Mouse (Mus musculus) neural tube, embryonic 11.5 days (tissue): Measurements from ENCODE around the gene 2310033P09Rik. TPM values are rescaled to one million over a fixed set of nuclear protein-coding genes. Genes with fewer than 3 reads are reported as not detected.

Experiments
- ATAC-seq: fragments of 200-750 bp; cut with Nextera tagmentation; 2 replicates; pipeline ENCODE4 v1.8.0; 2017; ENCODE audit warnings: moderate number of reproducible peaks, mild to moderate bottlenecking, moderate TSS enrichment, moderate library complexity; ENCODE audit not compliant: insufficient read depth, low FRiP score, low TSS enrichment
- DNase-seq: peaks from one replicate; pipeline ENCODE4 v3.0.0-alpha.2; 2015; ENCODE audit warnings: low spot score
- H3K27ac ChIP-seq: fragments of 300-500 bp; sonication (generic); 2 replicates; pipeline ENCODE4 v1.5.1; 2014; ENCODE audit warnings: low read depth, mild to moderate bottlenecking, low read length
- H3K27me3 ChIP-seq: fragments of 300-500 bp; sonication (generic); 2 replicates; pipeline ENCODE4 v1.6.1; 2014; ENCODE audit warnings: mild to moderate bottlenecking, low read length, mixed read lengths; ENCODE audit not compliant: control insufficient read depth, insufficient read depth
- H3K36me3 ChIP-seq: fragments of 300-500 bp; sonication (generic); 2 replicates; pipeline ENCODE4 v1.6.1; 2014; ENCODE audit warnings: mild to moderate bottlenecking, low read length, moderate library complexity, mixed read lengths; ENCODE audit not compliant: control insufficient read depth, insufficient read depth
- H3K4me1 ChIP-seq: fragments of 300-500 bp; sonication (generic); 2 replicates; pipeline ENCODE4 v1.6.1; 2014; ENCODE audit warnings: low read length, mixed read lengths; ENCODE audit not compliant: control insufficient read depth, insufficient read depth
- H3K4me2 ChIP-seq: fragments of 300-500 bp; sonication (generic); 2 replicates; pipeline ENCODE4 v1.6.1; 2014; ENCODE audit warnings: low read depth, mild to moderate bottlenecking, moderate library complexity
- H3K4me3 ChIP-seq: fragments of 300-500 bp; sonication (generic); 2 replicates; pipeline ENCODE4 v1.5.1; 2014; ENCODE audit warnings: low read depth, low read length
- H3K9ac ChIP-seq: fragments of 300-500 bp; sonication (generic); 2 replicates; pipeline ENCODE4 v1.6.1; 2014; ENCODE audit warnings: mild to moderate bottlenecking, low read length
- H3K9me3 ChIP-seq: fragments of 300-500 bp; sonication (generic); 2 replicates; pipeline ENCODE4 v1.6.1; 2016; ENCODE audit warnings: low read length; ENCODE audit not compliant: control insufficient read depth
- WGBS: fragments of 180-500 bp; shearing (Covaris S2); extraction: QIAGEN DNeasy Blood & Tissue Kit; methylation state at CpG from one replicate; pipeline ENCODE4 v1.1.7; 2014; 5-methylcytosine and 5-hydroxymethylcytosine counted together
- polyA plus RNA-seq: library from polyadenylated mRNA; unstranded; fragments of >200 nt; fragmentation: Nextera tagmentation; extraction: Ambion mirVana; gene quantifications from 2 replicates; pipeline ENCODE4 v1.2.1, GENCODE M21; 2014

The 2310033P09Rik gene
- polyA plus RNA-seq, 1 experiment from 2014 or later = 31.0 TPM

DNA sequence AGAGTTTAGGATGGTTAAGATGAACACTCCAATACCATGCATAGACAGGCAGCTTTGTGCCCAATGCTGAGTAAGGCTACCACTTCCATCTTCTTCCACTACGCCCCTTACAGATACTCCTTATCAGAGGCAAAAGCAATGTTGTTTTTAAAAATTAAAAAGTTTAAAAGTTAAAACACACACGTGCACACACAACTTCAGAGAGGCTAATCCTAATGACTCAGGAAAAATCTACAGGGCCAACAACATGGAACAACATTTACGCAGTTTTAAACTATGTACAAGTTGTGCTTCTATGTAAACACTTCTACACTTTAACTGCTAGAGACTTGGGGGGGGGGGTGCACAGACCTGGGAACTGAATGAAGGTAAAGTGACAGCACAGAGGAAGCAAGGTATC, 15.9 kb downstream of the 2310033P09Rik start:
- ATAC-seq (no peak), DNase-seq (no peak)
- no peak overlapping the region for H3K4me2 ChIP-seq
- 92% methylated on average over 3 of the region's 3 CpGs for WGBS
- no peak overlapping the region for H3K9ac ChIP-seq
- peaks cover 19% of the 10 kb centered on the region for H3K4me1 ChIP-seq
- no peaks in the 10 kb centered on the region for H3K9me3 ChIP-seq
- H3K27me3 ChIP-seq = no peaks in the 10 kb centered on the region
- H3K27ac ChIP-seq = no peak overlapping the region
- no peak overlapping the region for H3K4me3 ChIP-seq
- H3K36me3 ChIP-seq = peaks cover 2% of the 10 kb centered on the region; the same call in 1 of the 2 replicates

DNA sequence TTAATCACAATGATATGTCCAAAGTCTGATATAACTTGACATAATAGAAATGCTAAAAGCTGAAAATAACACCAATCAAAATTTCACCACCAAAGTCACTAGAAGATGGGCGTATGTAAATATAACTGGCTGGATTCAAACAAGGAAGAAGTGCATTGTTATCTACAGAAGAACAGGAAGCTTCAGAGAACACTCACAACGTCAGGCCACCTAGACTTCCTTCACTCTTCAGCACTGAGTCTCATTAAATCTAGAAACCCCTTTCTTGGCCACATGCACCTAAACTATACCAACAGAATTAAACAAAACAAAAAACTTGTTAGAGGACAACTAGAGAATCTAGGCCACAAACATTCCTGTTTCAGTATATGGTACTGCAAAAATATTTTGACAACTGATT, 16.3 kb downstream of the 2310033P09Rik start:
- H3K4me1 ChIP-seq = peaks cover 19% of the 10 kb centered on the region
- DNase-seq (no peak), ATAC-seq (no peak)
- H3K4me2 ChIP-seq = no peak overlapping the region
- H3K36me3 ChIP-seq = peaks cover 2% of the 10 kb centered on the region; the same call in 1 of the 2 replicates
- H3K9ac ChIP-seq = no peak overlapping the region
- H3K27ac ChIP-seq = no peak overlapping the region
- no peak overlapping the region for H3K4me3 ChIP-seq
- no peaks in the 10 kb centered on the region for H3K9me3 ChIP-seq
- WGBS = 85% methylated on average over 2 of the region's 2 CpGs
- H3K27me3 ChIP-seq = no peaks in the 10 kb centered on the region

- no peak overlapping the region for H3K9ac ChIP-seq
- H3K4me1 ChIP-seq = peaks cover 19% of the 10 kb centered on the region
- H3K9me3 ChIP-seq = no peaks in the 10 kb centered on the region
- DNase-seq = no peak
- ATAC-seq = no peak
- no peaks in the 10 kb centered on the region for H3K27me3 ChIP-seq
- H3K36me3 ChIP-seq = peaks cover 2% of the 10 kb centered on the region; the same call in 1 of the 2 replicates
- no peak overlapping the region for H3K4me3 ChIP-seq
- 87% methylated on average over 2 of the region's 2 CpGs for WGBS
- H3K4me2 ChIP-seq = no peak overlapping the region
- H3K27ac ChIP-seq = no peak overlapping the region
These were observed 17.0 kb downstream of the 2310033P09Rik start for GRCm38 (mm10) chr11:59225167-59225566.

DNA sequence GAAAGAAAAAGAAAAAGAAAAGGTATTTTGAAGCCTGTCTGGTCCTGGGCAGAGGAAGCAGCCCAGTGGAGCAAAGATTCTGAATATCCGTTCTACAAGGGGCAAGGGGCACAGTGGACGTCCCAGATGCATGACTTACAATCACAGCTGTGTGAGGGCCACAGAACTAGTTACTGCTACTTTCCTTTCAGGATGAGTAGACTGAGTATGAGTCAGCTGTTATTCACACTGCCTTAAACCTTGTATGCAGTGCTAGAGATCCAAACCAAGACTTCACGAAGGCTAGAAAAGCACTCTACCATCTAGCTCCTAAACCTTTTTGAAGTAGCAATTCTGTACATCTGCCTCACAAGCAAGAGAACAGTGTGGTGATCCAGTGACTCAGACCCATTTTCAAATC, 18.1 kb downstream of the 2310033P09Rik start:
- WGBS = 66% methylated on average over 3 of the region's 3 CpGs
- H3K4me1 ChIP-seq = peaks cover 19% of the 10 kb centered on the region
- H3K36me3 ChIP-seq = peaks cover 2% of the 10 kb centered on the region; the same call in 1 of the 2 replicates
- H3K27ac ChIP-seq = no peak overlapping the region
- H3K27me3 ChIP-seq = no peaks in the 10 kb centered on the region
- H3K9me3 ChIP-seq = no peaks in the 10 kb centered on the region
- ATAC-seq (no peak), DNase-seq (no peak)
- H3K4me2 ChIP-seq = peak overlapping the region; percentile 62
- peak overlapping the region; percentile 94 for H3K4me3 ChIP-seq
- peak overlapping the region; percentile 26; the same call in 1 of the 2 replicates for H3K9ac ChIP-seq

GRCm38 (mm10) chr11:59226787-59227603, 18.9 kb downstream of the 2310033P09Rik start:
- Histone ChIP-seq H3K4me2 (peak overlapping the region; percentile 62), H3K4me3 (peak overlapping the region; percentile 94), H3K27ac (peak overlapping the region; percentile 95; the same call in 1 of the 2 replicates), H3K4me1 (peaks cover 19% of the 10 kb centered on the region), H3K36me3 (no peaks in the 10 kb centered on the region; the same call in 1 of the 2 replicates), H3K9me3 (no peaks in the 10 kb centered on the region), H3K9ac (peak overlapping the region; percentile 98), H3K27me3 (no peaks in the 10 kb centered on the region)
- WGBS = 7% methylated on average over 21 of the region's 21 CpGs
- no peak for ATAC-seq
- no peak for DNase-seq

DNA sequence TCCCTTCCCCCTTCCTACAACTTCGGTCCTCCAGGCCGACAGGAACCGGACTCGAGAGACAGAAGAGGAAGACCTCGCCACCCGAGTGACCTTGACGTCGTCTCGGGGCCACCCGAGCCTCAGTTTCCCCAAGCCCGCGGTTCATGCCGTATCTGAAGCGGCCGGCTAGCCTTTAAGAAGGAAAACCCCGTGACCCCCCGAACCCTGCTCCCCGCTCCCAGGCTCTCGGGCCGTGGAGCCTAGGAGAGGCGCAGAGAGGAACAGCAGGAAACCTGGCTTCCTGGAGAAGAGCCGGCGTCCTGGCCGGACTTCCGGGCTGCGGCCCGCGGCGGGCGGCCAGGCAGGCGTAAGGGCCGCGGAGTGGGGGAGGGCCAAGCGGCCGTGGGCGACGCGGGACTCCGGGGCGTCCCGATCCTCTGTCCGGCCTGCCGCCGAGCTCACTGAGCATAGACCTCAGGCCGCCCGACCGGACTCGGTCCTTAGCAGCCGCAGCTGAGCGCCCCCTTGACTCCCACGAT, 19.5 kb downstream of the 2310033P09Rik start:
- DNase-seq (no peak), ATAC-seq (peak; percentile 78)
- peak overlapping the region; percentile 94 for H3K4me3 ChIP-seq
- under 1% methylated on average over 48 of the region's 51 CpGs for WGBS
- H3K4me1 ChIP-seq = peaks cover 19% of the 10 kb centered on the region
- no peaks in the 10 kb centered on the region for H3K27me3 ChIP-seq
- H3K4me2 ChIP-seq = peak overlapping the region; percentile 62
- H3K9ac ChIP-seq = peak overlapping the region; percentile 98
- no peaks in the 10 kb centered on the region for H3K9me3 ChIP-seq
- no peaks in the 10 kb centered on the region; the same call in 1 of the 2 replicates for H3K36me3 ChIP-seq
- H3K27ac ChIP-seq = peak overlapping the region; percentile 95

DNA sequence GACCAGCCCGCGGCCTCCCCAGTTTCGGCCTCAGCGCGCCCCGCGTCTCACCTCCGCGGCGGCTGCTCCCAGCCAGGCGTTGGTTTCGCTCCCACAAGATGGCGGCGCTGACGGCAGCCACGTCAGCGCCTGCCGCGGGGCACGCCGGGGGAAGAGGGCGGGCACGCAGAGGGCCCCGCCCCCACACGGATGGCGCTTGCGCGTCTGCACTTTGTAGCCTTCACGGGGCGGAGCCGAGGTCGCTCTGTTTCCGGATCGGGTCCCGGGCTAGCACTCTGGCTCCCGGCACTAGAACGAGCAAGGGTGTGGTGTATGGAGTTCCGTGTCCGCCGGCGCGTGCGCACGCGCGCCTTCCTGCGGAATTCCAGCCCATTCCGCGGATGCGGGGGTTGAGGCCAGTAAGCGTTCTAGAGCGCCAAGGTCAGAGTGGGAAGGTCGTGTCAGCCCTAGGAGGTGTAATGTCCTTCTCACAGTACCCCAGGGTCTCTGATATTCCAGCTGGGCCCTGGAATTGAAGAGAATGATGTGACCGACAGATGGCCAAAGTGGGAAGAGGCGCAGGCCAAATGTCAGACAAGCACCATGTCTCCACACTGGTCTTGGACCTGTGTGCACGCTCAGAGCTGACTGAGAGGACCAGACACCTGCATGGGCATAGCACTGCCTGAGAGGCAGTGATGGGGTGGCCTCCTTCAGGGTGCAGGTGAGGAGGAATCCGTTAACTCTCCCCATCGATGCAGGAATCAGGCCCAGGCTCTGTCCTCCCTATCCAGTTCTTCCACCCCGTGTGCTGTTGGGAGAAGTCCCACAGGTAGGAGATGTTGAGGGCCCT, 20.2 kb downstream of the 2310033P09Rik start, which contains the start of gene Arf1:
Gene Arf1 (minus strand): TSS at position 149 of the 832 bp plus-strand sequence.
- peak; percentile 99 for DNase-seq
- H3K4me3 ChIP-seq = peak within 1 kb of the TSS; percentile 94
- H3K27ac ChIP-seq = peak within 1 kb of the TSS; percentile 95
- H3K9ac ChIP-seq = peak within 1 kb of the TSS; percentile 98
- peaks cover 19% of the 10 kb centered on the region for H3K4me1 ChIP-seq
- H3K36me3 ChIP-seq = no peaks in the 10 kb centered on the region; the same call in 1 of the 2 replicates
- no peaks in the 10 kb centered on the region for H3K27me3 ChIP-seq
- ATAC-seq = peak; percentile 93
- 5% methylated on average over 55 of the region's 59 CpGs for WGBS
- no peaks in the 10 kb centered on the region for H3K9me3 ChIP-seq
- H3K4me2 ChIP-seq = peak within 1 kb of the TSS; percentile 62

- Histone ChIP-seq H3K4me2 (no peak overlapping the region), H3K4me1 (peaks cover 16% of the 10 kb centered on the region), H3K4me3 (no peak overlapping the region), H3K9me3 (no peaks in the 10 kb centered on the region), H3K27ac (no peak overlapping the region), H3K36me3 (no peaks in the 10 kb centered on the region), H3K27me3 (no peaks in the 10 kb centered on the region), H3K9ac (no peak overlapping the region)
- DNase-seq (peak; percentile 66), ATAC-seq (no peak)
- WGBS = 18% methylated on average over 7 of the region's 7 CpGs
These were observed 22.1 kb downstream of the 2310033P09Rik start for GRCm38 (mm10) chr11:59230144-59230760.
